In genomic region chr4:131723415-131724080, GRCm38 (mm10) we compare ENCODE assay signal across 10 mouse cellular contexts.
DNase-seq lines count a peak whose midpoint lies in the region; ATAC-seq and TF ChIP-seq lines count a peak whose summit lies in the region.
"Had no signal": no experiment of that assay in that cellular context is flagged by ENCODE, and none has a peak within 500 bp of the region (broad histone marks: within the 10 kb centered on the region; RNA-seq: fewer than 3 reads in every experiment).

No protein-coding gene starts in this region.

- H3K79me2 ChIP-seq in liver, adult 2 months (ENCODE audit: control insufficient read depth, insufficient read depth, low read length) = no peaks in the 10 kb centered on the region

- TF ChIP-seq CTCF in liver, adult 2 months (IDR thresholded peaks at IDR 0.05; ENCODE audit: low read depth, low read length) = peak; percentile 83

- peaks cover 12% of the 10 kb centered on the region for H3K4me1 ChIP-seq in liver, adult 2 months (ENCODE audit: control insufficient read depth, insufficient read depth, low read length)
- H3K4me1 ChIP-seq in liver, embryonic 11.5 days (replicated peaks; ENCODE audit: control insufficient read depth, insufficient read depth, low read length) = 0 out of 2 replicates have a peak, but pooled peaks cover 6% of the 10 kb centered on the region
- H3K4me1 ChIP-seq in neural tube, embryonic 11.5 days (ENCODE audit: control insufficient read depth, insufficient read depth, low read length) = peaks cover 4% of the 10 kb centered on the region; the same call in 1 of the 2 replicates

- TF ChIP-seq POLR2A in liver, adult 2 months (IDR thresholded peaks at IDR 0.05; ENCODE audit: extremely low read depth, insufficient read depth, low read length) = no peak

- H3K9ac ChIP-seq in liver, adult 2 months (ENCODE audit: low read depth, low read length) = no peak overlapping the region
- H3K9ac ChIP-seq in liver, embryonic 11.5 days (ENCODE audit: low read depth, low read length) = no peak overlapping the region
- no peak overlapping the region for H3K9ac ChIP-seq in neural tube, embryonic 11.5 days (ENCODE audit: low read length)
- H3K9ac ChIP-seq: embryonic facial prominence, embryonic 15.5 days had no signal

- H3K9me3 ChIP-seq in liver, embryonic 11.5 days (ENCODE audit: control insufficient read depth, low read length) = no peaks in the 10 kb centered on the region
- H3K9me3 ChIP-seq in neural tube, embryonic 11.5 days (ENCODE audit: control insufficient read depth, low read length) = no peaks in the 10 kb centered on the region
- H3K9me3 ChIP-seq: embryonic facial prominence, embryonic 15.5 days had no signal

- H3K27me3 ChIP-seq in liver, adult 2 months (ENCODE audit: control insufficient read depth, insufficient read depth, low read length) = no peaks in the 10 kb centered on the region
- no peaks in the 10 kb centered on the region for H3K27me3 ChIP-seq in liver, embryonic 11.5 days (replicated peaks; ENCODE audit: control insufficient read depth, insufficient read depth, low read length)
- H3K27me3 ChIP-seq in neural tube, embryonic 11.5 days (ENCODE audit: control insufficient read depth, insufficient read depth, low read length) = no peaks in the 10 kb centered on the region

- WGBS in liver, adult 2 months = 48% methylated on average over 11 of the region's 11 CpGs
- 51% methylated on average over 11 of the region's 11 CpGs for WGBS in liver, embryonic 11.5 days
- WGBS in neural tube, embryonic 11.5 days = 58% methylated on average over 11 of the region's 11 CpGs

- no peak for ATAC-seq in liver, embryonic 11.5 days (replicated peaks; ENCODE audit: low FRiP score)
- ATAC-seq in neural tube, embryonic 11.5 days (ENCODE audit: insufficient read depth, low FRiP score, low TSS enrichment) = no peak

- peak; percentile 48 for DNase-seq in liver, adult 2 months (ENCODE audit: extremely low read depth, low read depth, low spot score)
- no peak for DNase-seq in liver, embryonic 11.5 days (ENCODE audit: low spot score)
- peak; percentile 83 for DNase-seq in adrenal gland, postnatal 25 days
- peak; percentile 37 for DNase-seq in embryo, embryonic 11.5 days (ENCODE audit: low read depth, low spot score)
- DNase-seq in induced T-regulatory cell, adult 2 months (ENCODE audit: low read depth) = peak; percentile 46
- peak; percentile 54 for DNase-seq in left cerebral cortex, adult 18-20 months (ENCODE audit: low spot score in 2 of 2)
- peak; percentile 70 for DNase-seq in neural tube, embryonic 11.5 days (ENCODE audit: low spot score)
- DNase-seq in urinary bladder, postnatal 25 days (ENCODE audit: low spot score) = peak; percentile 70

- no peak overlapping the region for H3K27ac ChIP-seq in liver, adult 2 months (replicated peaks; ENCODE audit: insufficient read depth, low read depth, low read length)
- H3K27ac ChIP-seq in liver, embryonic 11.5 days (ENCODE audit: low read depth, low read length) = no peak overlapping the region
- no peak overlapping the region for H3K27ac ChIP-seq in neural tube, embryonic 11.5 days (ENCODE audit: low read depth, low read length)
- H3K27ac ChIP-seq: embryonic facial prominence, embryonic 15.5 days had no signal

- H3K4me3 ChIP-seq in liver, adult 2 months (ENCODE audit: insufficient read depth, low read depth, low read length) = no peak overlapping the region
- no peak overlapping the region for H3K4me3 ChIP-seq in liver, embryonic 11.5 days (ENCODE audit: low read depth, low read length)
- H3K4me3 ChIP-seq in neural tube, embryonic 11.5 days (ENCODE audit: low read depth, low read length) = no peak overlapping the region
- H3K4me3 ChIP-seq: embryonic facial prominence, embryonic 15.5 days; myocyte had no signal

- H3K4me2 ChIP-seq in liver, embryonic 11.5 days = no peak overlapping the region
- no peak overlapping the region for H3K4me2 ChIP-seq in neural tube, embryonic 11.5 days (ENCODE audit: low read depth)
- H3K4me2 ChIP-seq: embryonic facial prominence, embryonic 15.5 days had no signal

- H3K36me3 ChIP-seq in liver, adult 2 months (ENCODE audit: control insufficient read depth, insufficient read depth, low read length) = no peaks in the 10 kb centered on the region
- H3K36me3 ChIP-seq in liver, embryonic 11.5 days (ENCODE audit: control insufficient read depth, insufficient read depth, low read length) = no peaks in the 10 kb centered on the region
- no peaks in the 10 kb centered on the region for H3K36me3 ChIP-seq in neural tube, embryonic 11.5 days (ENCODE audit: control insufficient read depth, insufficient read depth, low read length)
- H3K36me3 ChIP-seq: embryonic facial prominence, embryonic 15.5 days had no signal
